Mouse (Mus musculus): ENCODE results near the gene Neurl1a. TPM values are rescaled to one million over a fixed set of nuclear protein-coding genes. Genes with fewer than 3 reads are reported as not detected.
A peak's percentile ranks its signal among the peaks of the same experiment; 100 is the strongest.

Gene Neurl1a
- polyA plus RNA-seq, 3 experiments from 2014 or later = 0.19 to 0.32 (median 0.25) TPM

- peak; percentile 67 for ATAC-seq
Observed at GRCm38 (mm10) chr19:47168793-47169412, 9.7 kb upstream of the Neurl1a start.

DNA sequence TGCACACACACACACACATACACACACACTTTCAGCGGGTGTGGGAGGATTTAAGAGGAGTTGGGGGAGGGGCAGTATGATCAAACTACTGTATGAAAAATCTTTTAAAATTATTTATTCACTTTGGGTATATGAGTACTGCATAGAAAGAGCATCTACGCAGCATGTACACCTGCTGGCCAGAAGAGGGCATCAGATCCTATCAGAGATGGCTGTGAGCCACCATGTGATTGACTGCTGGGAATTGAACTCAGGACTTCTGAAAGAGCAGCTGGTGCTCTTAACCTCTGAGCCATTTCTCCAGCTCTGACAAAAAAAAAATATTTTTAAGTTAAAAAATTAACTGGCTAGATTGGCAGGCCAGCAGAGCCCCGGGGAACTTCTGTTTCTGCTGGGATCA is 4.1 kb upstream of the Neurl1a start:
- ATAC-seq = no peak

- no peak for ATAC-seq
Observed at GRCm38 (mm10) chr19:47175472-47175871, 3.1 kb upstream of the Neurl1a start.

DNA sequence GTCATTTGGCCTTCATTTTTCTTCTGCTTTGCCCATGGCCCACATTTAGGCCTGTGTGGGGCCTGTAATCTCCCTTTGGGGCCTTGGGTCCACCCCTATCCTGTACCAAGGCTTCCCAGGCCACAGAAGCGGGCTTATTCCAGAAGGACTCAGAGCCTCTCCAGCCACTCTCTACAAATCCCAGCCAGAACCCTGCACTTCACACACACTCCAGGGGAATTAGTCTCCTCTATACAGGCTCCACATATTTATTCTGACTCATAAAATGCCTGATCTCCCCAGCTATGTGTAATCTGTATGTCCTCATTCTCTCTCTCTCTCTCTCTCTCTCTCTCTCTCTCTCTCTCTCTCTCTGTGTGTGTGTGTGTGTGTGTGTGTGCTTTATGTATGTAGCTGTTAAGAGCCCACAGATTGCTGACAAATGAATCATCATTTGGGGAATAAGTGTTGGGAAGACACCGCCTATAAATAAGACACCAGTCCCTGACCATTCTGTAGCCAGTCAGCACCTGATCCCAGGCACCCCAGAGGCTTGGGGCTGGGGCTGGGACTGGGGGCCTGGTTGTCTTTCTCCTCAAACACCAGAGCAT is 1.6 kb upstream of the Neurl1a start:
- ATAC-seq = no peak

GRCm38 (mm10) chr19:47178001-47178400 is 619 bp upstream of the Neurl1a start:
- no peak for ATAC-seq

GRCm38 (mm10) chr19:47179272-47179809 is 721 bp downstream of the Neurl1a start:
- no peak for ATAC-seq

DNA sequence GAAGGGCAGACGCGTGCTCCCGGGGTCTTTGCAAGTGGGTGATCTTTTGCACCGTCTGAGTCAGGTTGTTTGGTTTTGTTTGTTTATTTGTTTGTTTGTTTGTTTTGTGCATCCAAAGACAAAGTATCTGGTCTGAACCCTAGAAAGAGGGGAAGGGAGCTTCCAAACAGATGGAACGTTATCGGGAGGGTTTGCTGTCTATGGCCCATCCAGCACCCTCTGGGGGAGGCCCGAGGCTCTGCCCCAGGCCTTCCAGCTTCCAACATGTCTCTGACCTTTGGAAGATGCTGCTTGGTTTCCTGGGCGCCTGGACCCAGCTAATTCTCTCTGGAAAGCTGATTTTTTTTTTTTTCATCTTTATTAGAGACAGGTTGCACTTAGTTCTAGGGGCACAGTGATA is 1.4 kb downstream of the Neurl1a start:
- ATAC-seq = no peak

- ATAC-seq = no peak
Observed at GRCm38 (mm10) chr19:47184221-47184620, 5.6 kb downstream of the Neurl1a start.

GRCm38 (mm10) chr19:47184736-47185135 is 6.1 kb downstream of the Neurl1a start:
- ATAC-seq = no peak

DNA sequence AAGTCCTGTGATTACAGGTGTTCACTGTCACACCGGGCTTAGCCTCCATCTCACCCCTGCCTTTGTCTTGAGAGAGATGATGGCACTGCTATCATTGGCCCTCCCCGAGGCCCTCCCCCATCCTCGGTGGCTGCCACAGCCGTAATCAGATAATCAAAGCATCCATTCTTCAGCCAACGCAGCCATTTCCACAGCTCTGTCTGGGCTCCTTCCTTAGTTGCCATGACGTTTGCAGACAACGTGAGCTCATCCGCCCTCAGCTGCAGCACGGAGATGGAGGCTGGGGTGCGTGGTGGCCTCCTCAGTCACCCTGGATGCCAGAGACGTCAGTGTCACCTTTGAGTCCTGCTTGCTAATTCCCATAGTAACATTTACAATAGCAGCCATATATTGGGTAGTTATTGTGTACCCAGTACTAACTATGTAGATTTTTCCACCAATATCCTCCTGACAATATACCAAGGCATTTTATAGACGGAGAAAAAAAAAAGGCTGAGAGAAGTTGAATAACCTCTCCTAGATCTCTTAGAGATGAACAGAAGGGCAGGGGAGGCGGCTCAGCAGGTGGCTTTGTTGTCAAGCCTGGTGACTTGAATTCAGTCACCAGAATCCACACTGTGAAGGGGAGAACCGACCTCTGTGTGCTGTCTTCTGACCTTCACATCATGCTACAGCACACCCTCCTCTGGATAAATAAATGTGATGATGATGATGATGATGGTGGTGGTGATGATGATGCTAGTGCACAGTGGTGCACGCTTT is 8.1 kb downstream of the Neurl1a start:
- no peak for ATAC-seq

DNA sequence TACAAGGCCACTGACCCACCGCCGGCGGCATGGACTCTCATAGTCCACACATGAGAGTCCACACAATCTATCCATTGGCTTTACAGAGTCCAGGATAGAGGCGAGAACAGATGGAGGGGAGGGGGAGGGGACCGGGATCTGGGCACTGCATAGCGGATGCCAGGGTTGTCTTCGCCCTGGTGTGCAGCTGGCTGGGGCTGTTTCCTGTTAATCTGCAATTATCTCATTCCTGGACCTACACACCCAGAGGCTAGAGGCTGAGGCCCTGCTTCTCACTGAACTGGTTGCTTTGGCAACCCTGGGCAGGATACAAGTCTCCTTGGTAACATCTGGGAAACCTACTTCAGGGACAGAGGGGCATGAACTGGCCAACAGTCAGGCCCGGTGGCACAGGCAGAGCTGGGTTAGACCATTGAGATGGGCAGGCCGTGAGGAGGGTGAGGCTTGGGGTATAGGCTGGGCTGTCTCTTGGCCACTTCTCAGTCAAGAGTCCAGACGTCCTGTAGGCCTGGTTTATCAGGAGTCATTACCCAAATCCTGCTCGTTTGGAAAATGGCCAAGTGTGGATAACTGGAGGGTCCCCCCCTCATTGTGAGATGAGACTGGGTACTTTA is 10.0 kb downstream of the Neurl1a start:
- no peak for ATAC-seq

DNA sequence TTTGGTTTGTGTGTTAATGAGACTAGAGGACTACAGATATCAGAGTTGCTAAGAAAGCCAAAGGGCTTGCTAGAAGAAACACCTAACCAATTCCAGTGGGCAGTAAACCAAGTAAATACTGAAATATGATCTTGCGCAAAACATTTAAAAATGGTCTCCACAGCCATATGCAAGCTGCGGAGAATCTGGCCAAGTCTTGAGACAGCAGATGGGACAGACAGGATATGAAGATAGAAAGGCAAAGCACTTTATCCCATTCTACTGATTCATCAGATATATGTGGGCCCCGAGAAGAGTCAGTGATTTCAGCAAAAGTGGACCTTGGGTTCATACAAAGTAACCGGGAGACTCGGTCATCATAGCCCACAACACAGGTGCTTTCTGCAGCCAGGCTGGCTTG is 13.5 kb downstream of the Neurl1a start:
- no peak for ATAC-seq

DNA sequence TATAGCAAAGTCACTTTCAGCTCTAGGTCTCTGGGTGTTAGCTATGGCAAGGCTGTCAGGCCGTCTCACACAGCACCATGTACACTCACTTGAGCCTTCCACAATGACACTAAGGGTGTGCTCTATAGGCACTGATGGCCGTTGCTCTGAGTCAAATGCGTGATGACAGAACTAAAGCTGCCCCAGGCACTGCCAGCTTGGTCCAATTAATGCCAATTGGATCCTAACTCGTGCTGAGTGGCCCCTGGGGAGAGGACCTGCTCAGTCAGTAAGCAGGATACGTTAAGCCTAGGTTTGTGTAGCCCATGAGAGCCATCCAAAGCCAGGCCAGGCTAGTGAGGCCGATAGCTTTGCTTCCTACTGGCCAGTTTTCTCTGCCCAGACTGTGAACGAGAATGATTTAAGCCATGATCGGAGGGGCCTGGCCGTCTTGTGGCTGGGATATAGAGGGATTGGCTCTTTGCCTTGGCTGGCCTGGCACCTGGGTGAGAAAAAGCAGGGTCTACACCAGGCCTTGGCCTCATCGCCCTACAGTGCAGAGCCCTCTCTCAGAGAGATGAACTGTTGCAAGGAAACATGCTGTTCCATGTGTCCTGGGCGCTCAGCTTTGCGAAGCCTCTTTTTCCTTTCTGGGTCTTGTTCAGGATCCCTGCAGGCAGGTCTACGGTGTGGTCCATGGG is 20.2 kb downstream of the Neurl1a start:
- no peak for ATAC-seq

DNA sequence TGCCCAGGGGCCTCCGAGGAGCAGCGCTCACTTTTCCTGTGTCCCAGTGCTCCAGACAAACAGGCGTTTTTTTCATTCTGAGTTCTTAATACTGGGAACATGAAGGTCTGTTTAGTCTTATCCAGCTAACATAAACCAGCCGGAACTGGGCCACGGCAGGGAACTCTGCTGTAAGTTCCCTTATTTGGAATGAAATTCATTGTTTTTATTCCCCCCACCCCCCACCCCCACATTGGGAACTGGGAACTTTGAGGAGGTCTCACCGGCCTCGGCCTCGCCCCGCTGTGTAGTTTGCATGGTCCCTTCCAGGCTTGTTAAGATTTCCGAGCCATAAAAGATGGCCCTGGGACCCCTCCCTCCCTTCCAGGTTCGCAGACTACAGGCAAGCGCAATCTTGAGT is 23.4 kb downstream of the Neurl1a start:
- ATAC-seq = no peak

DNA sequence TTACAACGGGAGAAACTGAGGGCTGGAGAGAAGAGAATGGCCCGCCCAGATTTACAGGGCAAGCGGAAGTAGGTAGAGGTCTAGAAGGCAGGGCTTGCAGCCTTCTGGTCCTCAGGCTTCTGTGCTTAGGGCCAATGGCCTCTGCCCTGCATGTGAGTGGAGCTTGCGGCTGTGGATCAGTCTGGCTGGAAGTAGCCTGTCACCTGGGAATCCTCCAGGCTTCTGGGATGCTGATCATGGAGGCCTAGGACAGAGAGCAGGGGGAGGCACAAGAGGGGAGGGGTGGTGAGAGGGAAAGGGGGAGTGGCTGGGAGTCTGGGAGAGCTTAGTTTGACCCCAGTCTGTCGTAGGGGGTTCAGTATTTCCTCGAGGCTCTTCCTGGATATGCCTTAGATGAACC is 23.8 kb downstream of the Neurl1a start:
- ATAC-seq = no peak

DNA sequence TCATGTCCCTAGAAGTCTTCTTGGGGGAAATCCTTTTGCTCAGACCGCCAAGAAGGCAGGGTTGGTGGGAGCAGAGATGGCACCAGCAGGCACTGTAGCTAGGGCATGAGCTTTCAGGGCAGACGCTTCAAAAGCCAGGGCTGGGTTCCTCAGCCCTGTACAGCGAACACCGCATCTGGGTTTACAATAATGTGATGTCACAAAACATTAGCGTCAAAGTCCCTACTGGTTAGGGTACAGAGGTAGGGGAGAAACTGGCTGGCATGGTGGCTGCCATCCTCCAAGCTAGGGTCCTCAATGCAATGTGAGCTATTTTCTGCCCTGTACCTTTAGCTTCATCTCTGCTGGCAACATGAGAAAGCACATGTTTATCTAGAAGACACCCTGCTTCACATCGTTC is 24.4 kb downstream of the Neurl1a start:
- ATAC-seq = no peak

DNA sequence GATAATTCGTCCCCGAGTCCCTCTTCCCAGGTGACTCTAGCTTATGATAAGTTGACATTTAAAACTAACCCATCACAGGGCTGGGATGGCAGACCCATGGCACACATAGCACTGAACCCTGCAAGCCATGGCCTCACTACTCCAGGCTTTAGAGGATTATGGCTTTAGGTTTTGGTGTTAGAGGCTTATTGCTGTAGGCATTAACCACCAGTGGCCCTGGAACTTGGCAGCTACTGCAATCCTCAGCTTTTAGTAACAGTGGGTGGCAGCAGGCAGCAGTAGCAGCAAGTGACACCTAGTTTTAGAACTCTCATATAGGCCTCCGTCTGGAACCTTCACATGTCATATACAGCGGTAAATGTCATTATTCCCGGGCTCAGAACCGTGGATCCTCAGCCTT is 26.0 kb downstream of the Neurl1a start:
- ATAC-seq = no peak

- no peak for ATAC-seq
Observed at GRCm38 (mm10) chr19:47206126-47206525, 27.5 kb downstream of the Neurl1a start.

DNA sequence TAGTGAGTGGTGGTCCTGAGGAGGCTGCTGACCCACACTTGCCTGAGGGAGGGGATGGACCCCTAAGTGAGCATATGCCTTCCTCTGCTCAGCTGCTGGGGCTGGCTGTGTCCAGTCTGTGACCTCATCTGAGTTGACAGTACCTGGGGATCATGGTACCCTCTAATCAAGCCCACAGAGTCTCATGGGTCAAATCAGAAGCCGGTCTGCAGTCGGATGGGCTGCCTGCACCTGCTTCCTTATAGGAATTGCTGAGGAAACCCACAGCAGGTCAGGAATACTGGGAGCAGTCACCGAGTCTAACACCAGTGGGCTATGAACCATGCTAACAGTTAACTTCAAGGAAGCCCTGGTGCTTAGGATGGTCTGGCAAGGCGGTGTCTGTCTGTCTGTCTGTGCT is 31.8 kb downstream of the Neurl1a start:
- no peak for ATAC-seq

DNA sequence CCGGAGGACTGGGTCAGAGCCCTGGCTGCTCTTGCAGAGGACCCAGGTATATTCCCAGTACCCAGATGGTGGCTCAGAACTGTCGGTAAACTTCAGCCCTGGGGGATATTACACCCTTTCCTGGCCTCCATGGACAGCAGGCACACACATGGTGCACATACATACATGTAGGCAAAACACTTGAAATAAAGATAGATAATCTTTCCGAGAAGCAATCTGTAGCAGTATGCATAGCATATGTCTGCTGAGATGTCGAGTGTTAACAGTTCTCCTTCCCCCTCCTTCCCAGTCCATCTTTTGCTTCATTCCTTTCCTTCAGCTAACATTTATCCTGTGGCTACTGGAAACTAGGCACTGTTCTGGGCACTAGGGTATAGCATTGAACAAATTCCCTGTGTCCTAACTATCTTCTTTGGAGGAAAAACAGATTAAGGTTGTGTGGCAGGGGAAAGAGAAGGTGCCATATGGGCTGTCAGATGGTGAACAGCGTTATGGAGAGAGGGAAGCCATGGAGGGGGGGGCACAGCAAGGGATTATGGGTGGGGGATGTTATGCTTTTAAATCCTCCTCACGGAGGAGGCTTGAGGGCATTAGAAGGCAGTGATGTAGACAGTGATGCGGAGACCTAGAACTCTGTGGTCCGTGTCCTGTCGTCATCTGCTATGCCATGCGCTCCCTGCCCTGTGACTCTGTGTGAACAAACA is 33.1 kb downstream of the Neurl1a start:
- no peak for ATAC-seq

DNA sequence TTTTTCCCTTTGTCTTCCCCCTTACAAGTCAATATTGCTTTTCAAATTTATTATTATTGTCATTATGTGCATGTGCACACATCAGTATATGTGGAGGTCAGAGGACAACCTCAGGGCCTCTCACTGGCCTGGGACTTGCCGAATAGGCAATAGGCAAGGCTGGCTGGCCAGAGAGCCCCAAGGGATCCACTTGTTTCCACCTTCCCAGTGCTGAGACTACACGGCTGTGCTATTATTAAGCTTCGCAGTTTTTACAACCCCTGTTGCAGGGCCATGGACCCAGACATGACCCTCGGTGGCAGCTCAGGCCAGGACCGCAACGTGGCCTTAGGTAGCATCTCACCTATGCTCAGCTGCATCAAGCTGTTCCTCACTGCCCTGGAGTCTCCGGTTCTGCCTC is 33.8 kb downstream of the Neurl1a start:
- ATAC-seq = no peak

DNA sequence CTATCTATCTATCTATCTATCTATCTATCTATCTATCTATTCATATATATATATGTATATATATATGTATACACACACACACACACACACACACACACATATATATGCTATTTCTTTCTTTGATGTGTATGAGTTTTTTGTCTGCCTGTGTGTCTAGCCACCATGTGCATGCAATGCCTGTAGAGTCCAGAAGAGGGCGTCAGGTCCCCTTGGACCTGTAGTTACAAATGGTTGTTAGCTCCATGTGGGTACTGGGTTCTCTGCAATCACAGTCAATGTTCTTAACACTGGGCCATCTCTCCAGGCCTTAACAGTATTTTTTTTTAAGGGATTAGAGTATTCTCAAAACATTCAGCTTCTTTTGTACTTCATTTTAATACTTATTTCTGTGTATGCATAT is 34.9 kb downstream of the Neurl1a start:
- no peak for ATAC-seq

All from inflammation-experienced regulatory T-cells, adult 6 months (primary cell).